Mouse (Mus musculus) midbrain, embryonic 15.5 days (tissue): ENCODE results near the gene Camk1d. TPM values are rescaled to one million over a fixed set of nuclear protein-coding genes. Genes with fewer than 3 reads are reported as not detected.

Experiments
- ATAC-seq: fragments of 200-750 bp; cut with Nextera tagmentation; replicated peaks from 2 replicates; pipeline ENCODE4 v1.8.0; 2017; ENCODE audit warnings: moderate TSS enrichment
- H3K27ac ChIP-seq: fragments of 300-500 bp; sonication (generic); 2 replicates; pipeline ENCODE4 v1.5.1; 2015; ENCODE audit warnings: mild to moderate bottlenecking, inconsistent platforms
- H3K27me3 ChIP-seq: fragments of 300-500 bp; sonication (generic); replicated peaks from 2 replicates; pipeline ENCODE4 v1.6.1; 2015; ENCODE audit warnings: inconsistent platforms
- H3K36me3 ChIP-seq: fragments of 300-500 bp; sonication (generic); replicated peaks from 2 replicates; pipeline ENCODE4 v1.6.1; 2015; ENCODE audit warnings: inconsistent platforms
- H3K4me1 ChIP-seq: fragments of 300-500 bp; sonication (generic); 2 replicates; pipeline ENCODE4 v1.6.1; 2015; ENCODE audit warnings: inconsistent platforms
- H3K4me2 ChIP-seq: fragments of 300-500 bp; sonication (generic); 2 replicates; pipeline ENCODE4 v1.6.1; 2015; ENCODE audit warnings: inconsistent platforms, mild to moderate bottlenecking, moderate library complexity
- H3K4me3 ChIP-seq: fragments of 300-500 bp; sonication (generic); 2 replicates; pipeline ENCODE4 v1.5.1; 2015; ENCODE audit warnings: mild to moderate bottlenecking, inconsistent platforms
- H3K9ac ChIP-seq: fragments of 300-500 bp; sonication (generic); 2 replicates; pipeline ENCODE4 v1.6.1; 2015; ENCODE audit warnings: mild to moderate bottlenecking, inconsistent platforms
- H3K9me3 ChIP-seq: fragments of 300-500 bp; sonication (generic); 2 replicates; pipeline ENCODE4 v1.6.1; 2016; ENCODE audit warnings: inconsistent platforms
- WGBS: fragments of 180-500 bp; shearing (Covaris S2); methylation state at CpG from one replicate; pipeline ENCODE4 v1.1.7; 2015; ENCODE audit warnings: mixed read lengths; 5-methylcytosine and 5-hydroxymethylcytosine counted together
- polyA plus RNA-seq: library from polyadenylated mRNA; unstranded; fragments of >200 nt; fragmentation: Nextera tagmentation; extraction: Ambion mirVana; gene quantifications from 2 replicates; pipeline ENCODE4 v1.2.1, GENCODE M21; 2015

Camk1d gene
- polyA plus RNA-seq, 1 experiment from 2014 or later = 6.7 TPM

GRCm38 (mm10) chr2:5515106-5515505, 199.2 kb downstream of the Camk1d start:
- WGBS = 92% methylated on average over 2 of the region's 2 CpGs
- Histone ChIP-seq H3K4me1 (0 out of 2 replicates have a peak, but pooled peaks cover 4% of the 10 kb centered on the region), H3K4me2 (no peak overlapping the region), H3K4me3 (no peak overlapping the region), H3K27me3 (no peaks in the 10 kb centered on the region), H3K36me3 (no peaks in the 10 kb centered on the region), H3K9ac (no peak overlapping the region), H3K27ac (no peak overlapping the region), H3K9me3 (no peaks in the 10 kb centered on the region)
- ATAC-seq = no peak

GRCm38 (mm10) chr2:5514095-5514494, 200.2 kb downstream of the Camk1d start:
- Histone ChIP-seq H3K36me3 (no peaks in the 10 kb centered on the region), H3K4me1 (0 out of 2 replicates have a peak, but pooled peaks cover 1% of the 10 kb centered on the region), H3K4me3 (no peak overlapping the region), H3K27me3 (no peaks in the 10 kb centered on the region), H3K27ac (no peak overlapping the region), H3K9me3 (no peaks in the 10 kb centered on the region), H3K4me2 (no peak overlapping the region), H3K9ac (no peak overlapping the region)
- 88% methylated on average over 5 of the region's 5 CpGs for WGBS
- ATAC-seq = no peak

- no peaks in the 10 kb centered on the region for H3K27me3 ChIP-seq
- 95% methylated on average over 2 of the region's 2 CpGs for WGBS
Observed at GRCm38 (mm10) chr2:5513621-5514020, 200.7 kb downstream of the Camk1d start.

GRCm38 (mm10) chr2:5510042-5510441, 204.3 kb downstream of the Camk1d start:
- Histone ChIP-seq H3K4me1 (no peaks in the 10 kb centered on the region), H3K4me3 (no peak overlapping the region), H3K9me3 (0 out of 2 replicates have a peak, but pooled peaks cover 5% of the 10 kb centered on the region), H3K4me2 (no peak overlapping the region), H3K9ac (no peak overlapping the region), H3K27ac (no peak overlapping the region), H3K27me3 (no peaks in the 10 kb centered on the region), H3K36me3 (no peaks in the 10 kb centered on the region)
- WGBS = 96% methylated on average over 6 of the region's 6 CpGs
- no peak for ATAC-seq

More at GRCm38 (mm10) chr2:5513621-5514020, 200.7 kb downstream of the Camk1d start:
- H3K4me2 ChIP-seq = no peak overlapping the region
- no peaks in the 10 kb centered on the region for H3K9me3 ChIP-seq
- no peak overlapping the region for H3K4me3 ChIP-seq
- H3K36me3 ChIP-seq = no peaks in the 10 kb centered on the region
- no peaks in the 10 kb centered on the region for H3K4me1 ChIP-seq
- H3K27ac ChIP-seq = no peak overlapping the region
- ATAC-seq = no peak
- H3K9ac ChIP-seq = no peak overlapping the region

- no peaks in the 10 kb centered on the region for H3K9me3 ChIP-seq
- H3K36me3 ChIP-seq = no peaks in the 10 kb centered on the region
- no peak overlapping the region for H3K27ac ChIP-seq
- H3K4me3 ChIP-seq = no peak overlapping the region
- H3K27me3 ChIP-seq = no peaks in the 10 kb centered on the region
- WGBS = 56% methylated on average over 4 of the region's 4 CpGs
- H3K4me2 ChIP-seq = no peak overlapping the region
- no peak overlapping the region for H3K9ac ChIP-seq
- no peak for ATAC-seq
- H3K4me1 ChIP-seq = no peaks in the 10 kb centered on the region
Observed at GRCm38 (mm10) chr2:5499620-5500019, 214.7 kb downstream of the Camk1d start.

GRCm38 (mm10) chr2:5489916-5490315, 224.4 kb downstream of the Camk1d start:
- peak; percentile 42; the same call in 1 of the 2 replicates for ATAC-seq
- no peak overlapping the region for H3K27ac ChIP-seq

GRCm38 (mm10) chr2:5487344-5487743, 227.0 kb downstream of the Camk1d start:
- H3K4me1 ChIP-seq = no peaks in the 10 kb centered on the region
- H3K9ac ChIP-seq = no peak overlapping the region
- no peak overlapping the region for H3K4me3 ChIP-seq
- H3K27me3 ChIP-seq = no peaks in the 10 kb centered on the region
- 87% methylated on average over 3 of the region's 3 CpGs for WGBS
- ATAC-seq = no peak
- H3K36me3 ChIP-seq = no peaks in the 10 kb centered on the region
- H3K9me3 ChIP-seq = no peaks in the 10 kb centered on the region
- no peak overlapping the region for H3K4me2 ChIP-seq
- H3K27ac ChIP-seq = no peak overlapping the region

More at GRCm38 (mm10) chr2:5489916-5490315, 224.4 kb downstream of the Camk1d start:
- H3K9ac ChIP-seq = no peak overlapping the region
- no peaks in the 10 kb centered on the region for H3K36me3 ChIP-seq
- no peaks in the 10 kb centered on the region for H3K4me1 ChIP-seq
- no peak overlapping the region for H3K4me2 ChIP-seq
- no peaks in the 10 kb centered on the region for H3K9me3 ChIP-seq
- no peaks in the 10 kb centered on the region for H3K27me3 ChIP-seq
- WGBS = 49% methylated on average over 5 of the region's 5 CpGs
- H3K4me3 ChIP-seq = no peak overlapping the region

GRCm38 (mm10) chr2:5486663-5487062, 227.7 kb downstream of the Camk1d start:
- H3K27me3 ChIP-seq = no peaks in the 10 kb centered on the region
- no peaks in the 10 kb centered on the region for H3K36me3 ChIP-seq
- no peaks in the 10 kb centered on the region for H3K4me1 ChIP-seq
- no peak for ATAC-seq
- H3K4me2 ChIP-seq = no peak overlapping the region
- no peak overlapping the region for H3K4me3 ChIP-seq
- H3K9me3 ChIP-seq = no peaks in the 10 kb centered on the region
- 90% methylated on average over 7 of the region's 7 CpGs for WGBS
- H3K27ac ChIP-seq = no peak overlapping the region
- H3K9ac ChIP-seq = no peak overlapping the region

GRCm38 (mm10) chr2:5485786-5486185, 228.5 kb downstream of the Camk1d start:
- H3K36me3 ChIP-seq = no peaks in the 10 kb centered on the region
- no peaks in the 10 kb centered on the region for H3K9me3 ChIP-seq
- H3K4me1 ChIP-seq = no peaks in the 10 kb centered on the region
- no peak overlapping the region for H3K9ac ChIP-seq
- no peak overlapping the region for H3K4me2 ChIP-seq
- H3K4me3 ChIP-seq = no peak overlapping the region
- 94% methylated on average over 6 of the region's 6 CpGs for WGBS
- ATAC-seq = no peak
- no peak overlapping the region for H3K27ac ChIP-seq
- H3K27me3 ChIP-seq = no peaks in the 10 kb centered on the region

- Histone ChIP-seq H3K4me1 (no peaks in the 10 kb centered on the region), H3K27ac (no peak overlapping the region), H3K9me3 (no peaks in the 10 kb centered on the region), H3K27me3 (no peaks in the 10 kb centered on the region), H3K4me2 (no peak overlapping the region), H3K4me3 (no peak overlapping the region), H3K36me3 (no peaks in the 10 kb centered on the region), H3K9ac (no peak overlapping the region)
- 87% methylated on average over 3 of the region's 3 CpGs for WGBS
- no peak for ATAC-seq
Observed at GRCm38 (mm10) chr2:5479886-5480285, 234.4 kb downstream of the Camk1d start.

- 93% methylated on average over 5 of the region's 5 CpGs for WGBS
- H3K4me2 ChIP-seq = no peak overlapping the region
- ATAC-seq = no peak
- no peaks in the 10 kb centered on the region for H3K27me3 ChIP-seq
- no peaks in the 10 kb centered on the region for H3K36me3 ChIP-seq
- no peak overlapping the region for H3K9ac ChIP-seq
- no peak overlapping the region for H3K4me3 ChIP-seq
- H3K27ac ChIP-seq = no peak overlapping the region
- no peaks in the 10 kb centered on the region for H3K4me1 ChIP-seq
- no peaks in the 10 kb centered on the region for H3K9me3 ChIP-seq
Observed at GRCm38 (mm10) chr2:5478709-5479108, 235.6 kb downstream of the Camk1d start.

GRCm38 (mm10) chr2:5478256-5478655, 236.1 kb downstream of the Camk1d start:
- Histone ChIP-seq H3K4me3 (no peak overlapping the region), H3K27ac (no peak overlapping the region), H3K4me2 (no peak overlapping the region), H3K36me3 (no peaks in the 10 kb centered on the region), H3K9ac (no peak overlapping the region), H3K27me3 (no peaks in the 10 kb centered on the region), H3K9me3 (no peaks in the 10 kb centered on the region), H3K4me1 (no peaks in the 10 kb centered on the region)
- ATAC-seq = no peak
- WGBS = 97% methylated on average over 4 of the region's 4 CpGs

GRCm38 (mm10) chr2:5477525-5477924, 236.8 kb downstream of the Camk1d start:
- ATAC-seq = no peak
- Histone ChIP-seq H3K4me1 (no peaks in the 10 kb centered on the region), H3K27ac (no peak overlapping the region), H3K4me2 (no peak overlapping the region), H3K27me3 (no peaks in the 10 kb centered on the region), H3K36me3 (no peaks in the 10 kb centered on the region), H3K9ac (no peak overlapping the region), H3K9me3 (no peaks in the 10 kb centered on the region), H3K4me3 (no peak overlapping the region)
- WGBS = 81% methylated on average over 1 of the region's 1 CpGs
